Mouse (Mus musculus) erythroblast, embryonic 14.5 days (primary cell): ENCODE measurements around the gene Numa1. TPM values are rescaled to one million over a fixed set of nuclear protein-coding genes. Genes with fewer than 3 reads are reported as not detected.
A peak's percentile ranks its signal among the peaks of the same experiment; 100 is the strongest.
"Not testable (repeated sequence)": the region's sequence is repeated elsewhere in the genome, so short reads cannot be mapped to it uniquely, and the experiment has no call there.

ENCODE experiments used
- H3K27me3 ChIP-seq: 2 replicates; pipeline ENCODE4 v1.6.1; 2012; ENCODE audit warnings: inconsistent platforms; ENCODE audit not compliant: control insufficient read depth
- H3K36me3 ChIP-seq: 2 replicates; pipeline ENCODE4 v1.6.1; 2012; ENCODE audit warnings: mild to moderate bottlenecking, inconsistent platforms; ENCODE audit not compliant: control insufficient read depth
- H3K4me1 ChIP-seq: 2 replicates; pipeline ENCODE4 v1.6.1; 2012; ENCODE audit warnings: inconsistent platforms; ENCODE audit not compliant: control insufficient read depth
- H3K4me3 ChIP-seq: replicated peaks from 2 replicates; pipeline ENCODE3; 2012; ENCODE audit warnings: moderate library complexity, mild to moderate bottlenecking, inconsistent platforms
- H3K9me3 ChIP-seq: 2 replicates; pipeline ENCODE4 v1.6.1; 2012; ENCODE audit warnings: low read length, inconsistent platforms, mixed read lengths; ENCODE audit not compliant: control insufficient read depth
- GATA1 ChIP-seq: IDR thresholded peaks from 2 replicates; pipeline ENCODE4 v1.6.1; 2012; ENCODE audit warnings: low read length, inconsistent platforms, mixed read lengths
- TAL1 ChIP-seq: IDR thresholded peaks from 3 replicates; pipeline ENCODE4 v1.6.1; 2012; ENCODE audit warnings: low read length, inconsistent platforms, mixed read lengths
- polyA plus RNA-seq: library from polyadenylated mRNA; stranded (reverse); fragments of >175 nt; gene quantifications from 2 replicates; pipeline ENCODE4 v1.2.3, GENCODE M21; 2012

The Numa1 gene
- polyA plus RNA-seq, 1 experiment: 19.8 TPM

DNA sequence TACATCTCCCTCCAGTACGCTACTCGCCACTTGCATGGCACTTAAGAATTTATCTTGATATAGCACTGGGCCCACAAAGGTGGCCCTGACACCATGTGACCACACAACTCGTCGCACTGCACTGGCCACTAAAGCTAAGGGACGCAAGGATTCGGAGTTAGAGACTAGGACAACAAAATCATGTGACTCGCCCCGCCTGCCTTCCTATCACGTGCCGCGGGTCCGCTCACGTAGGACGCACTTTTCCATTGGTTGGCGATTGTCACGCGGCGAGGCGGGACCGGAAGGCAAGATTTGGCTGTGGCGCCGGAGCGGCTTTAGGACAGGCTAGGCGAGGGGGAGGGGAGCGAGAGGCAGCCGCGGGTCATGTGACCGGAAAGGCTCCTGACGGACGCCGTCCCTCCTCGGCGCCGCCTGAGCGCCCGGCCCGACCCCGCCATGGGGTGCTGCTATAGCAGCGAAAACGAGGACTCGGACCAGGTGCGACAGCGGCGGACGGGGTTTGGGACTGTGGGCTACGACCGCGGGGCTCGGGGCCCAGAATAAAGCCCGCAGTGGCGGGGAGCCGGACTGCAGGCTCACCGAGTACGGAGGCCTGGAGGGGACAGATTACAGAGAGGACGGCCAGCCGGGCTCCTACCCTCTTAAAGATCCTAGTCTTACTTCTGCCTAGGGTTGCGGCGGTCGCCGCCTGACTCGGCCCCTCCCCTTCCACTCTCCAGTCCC lies 28.2 kb upstream of the Numa1 start, which contains the start of gene Lamtor1:
Gene Lamtor1 (plus strand): TSS at position 344 of the 726 bp plus-strand sequence.
- Histone ChIP-seq H3K4me1 (peaks cover 42% of the 10 kb centered on the region), H3K9me3 (peaks cover 2% of the 10 kb centered on the region; the same call in 1 of the 2 replicates), H3K36me3 (peaks cover 53% of the 10 kb centered on the region), H3K27me3 (no peaks in the 10 kb centered on the region), H3K4me3 (peak within 1 kb of the TSS; percentile 93)
- TF ChIP-seq GATA1: no peak

GRCm38 (mm10) chr7:101906287-101906681 lies 27.6 kb upstream of the Numa1 start, which contains the start of gene Tomt:
TSS of gene Tomt (minus strand) at chr7:101906359.
- Histone ChIP-seq H3K9me3 (peaks cover 2% of the 10 kb centered on the region; the same call in 1 of the 2 replicates), H3K27me3 (no peaks in the 10 kb centered on the region), H3K36me3 (peaks cover 53% of the 10 kb centered on the region), H3K4me1 (peaks cover 42% of the 10 kb centered on the region), H3K4me3 (peak within 1 kb of the TSS; percentile 93)
- TF ChIP-seq GATA1 (no peak), TAL1 (no peak)

DNA sequence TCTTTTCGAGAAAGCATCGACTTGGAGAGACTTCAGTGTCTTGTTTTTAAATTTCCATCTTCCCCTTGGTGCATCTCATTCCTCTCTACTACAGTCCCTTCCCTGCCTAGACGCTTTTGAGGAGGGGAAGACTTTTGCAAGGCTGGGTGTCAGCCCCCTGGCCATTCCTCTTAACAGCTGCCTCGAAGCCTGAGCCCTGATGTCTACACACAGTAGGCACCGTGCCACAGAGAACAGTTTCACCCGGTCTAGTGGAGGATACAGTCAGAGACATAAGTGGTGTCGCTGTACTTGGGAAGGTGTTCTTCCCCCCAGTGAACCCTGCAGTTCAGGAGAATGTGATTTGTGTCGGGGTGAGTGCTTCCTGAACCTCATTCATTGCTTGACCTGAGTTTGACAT lies 27.2 kb upstream of the Numa1 start:
- Histone ChIP-seq H3K4me1 (peaks cover 42% of the 10 kb centered on the region), H3K27me3 (no peaks in the 10 kb centered on the region), H3K9me3 (peaks cover 2% of the 10 kb centered on the region; the same call in 1 of the 2 replicates), H3K4me3 (peak overlapping the region; percentile 93), H3K36me3 (peaks cover 56% of the 10 kb centered on the region)
- no peak for TF ChIP-seq TAL1
- no peak for TF ChIP-seq GATA1

DNA sequence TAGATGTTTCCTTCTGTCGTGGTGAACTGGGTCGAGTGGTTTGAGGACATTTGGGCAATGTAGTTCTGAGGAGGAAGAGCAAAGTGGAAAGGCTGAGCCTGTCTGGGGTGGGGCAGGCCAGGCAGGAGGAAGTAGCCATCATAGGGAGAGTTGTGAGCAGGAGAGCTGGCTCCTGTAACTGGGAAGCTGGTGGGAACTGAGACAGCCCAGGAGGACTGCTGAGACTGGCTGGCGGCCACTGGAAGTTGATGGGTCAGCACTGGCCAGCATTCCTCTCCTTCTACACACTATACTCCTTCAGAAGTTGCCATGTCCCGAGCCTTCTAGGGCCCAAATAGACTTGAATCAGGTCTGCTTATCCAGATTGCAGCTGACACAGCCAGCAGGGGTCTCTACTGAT lies 25.5 kb upstream of the Numa1 start:
- Histone ChIP-seq H3K36me3 (peaks cover 61% of the 10 kb centered on the region), H3K27me3 (no peaks in the 10 kb centered on the region), H3K9me3 (no peaks in the 10 kb centered on the region), H3K4me1 (peaks cover 42% of the 10 kb centered on the region), H3K4me3 (no peak overlapping the region)
- TF ChIP-seq GATA1 (no peak), TAL1 (no peak)

GRCm38 (mm10) chr7:101910138-101910537 lies 23.8 kb upstream of the Numa1 start:
- Histone ChIP-seq H3K36me3 (peaks cover 72% of the 10 kb centered on the region), H3K9me3 (no peaks in the 10 kb centered on the region), H3K27me3 (no peaks in the 10 kb centered on the region), H3K4me1 (peaks cover 37% of the 10 kb centered on the region), H3K4me3 (no peak overlapping the region)
- TF ChIP-seq TAL1 (no peak), GATA1 (no peak)

DNA sequence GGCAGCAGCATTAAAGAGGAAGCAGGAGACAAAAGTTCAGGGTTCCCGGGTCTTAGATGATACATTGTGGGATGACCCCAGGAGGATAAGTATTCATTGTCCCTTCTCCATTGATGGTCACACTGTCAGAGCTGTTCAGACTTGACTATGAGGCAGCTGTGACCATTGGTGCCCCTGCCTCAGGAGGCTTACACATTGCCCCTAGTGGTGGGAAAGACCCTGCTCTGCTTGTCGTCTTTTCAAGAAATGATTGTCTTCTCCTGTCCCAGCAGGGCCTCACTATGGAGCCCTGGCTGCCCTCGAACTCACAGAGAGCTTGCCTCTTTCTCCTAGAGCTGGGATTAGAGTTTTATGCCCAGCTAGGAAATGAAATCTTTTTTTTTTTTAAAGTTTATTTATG lies 21.9 kb upstream of the Numa1 start:
- Histone ChIP-seq H3K4me3 (no peak overlapping the region), H3K36me3 (peaks cover 72% of the 10 kb centered on the region), H3K9me3 (no peaks in the 10 kb centered on the region), H3K27me3 (no peaks in the 10 kb centered on the region), H3K4me1 (peaks cover 24% of the 10 kb centered on the region)
- TF ChIP-seq GATA1 (no peak), TAL1 (no peak)

GRCm38 (mm10) chr7:101918071-101918470 lies 15.8 kb upstream of the Numa1 start:
- Histone ChIP-seq H3K27me3 (no peaks in the 10 kb centered on the region), H3K9me3 (no peaks in the 10 kb centered on the region), H3K36me3 (peaks cover 16% of the 10 kb centered on the region), H3K4me1 (no peaks in the 10 kb centered on the region), H3K4me3 (no peak overlapping the region)
- TF ChIP-seq GATA1: no peak
- TF ChIP-seq TAL1: no peak

GRCm38 (mm10) chr7:101925892-101926291 lies 8.0 kb upstream of the Numa1 start:
- H3K4me3 ChIP-seq, H3K4me1 ChIP-seq, H3K9me3 ChIP-seq, H3K27me3 ChIP-seq, H3K36me3 ChIP-seq: not testable (repeated sequence)

DNA sequence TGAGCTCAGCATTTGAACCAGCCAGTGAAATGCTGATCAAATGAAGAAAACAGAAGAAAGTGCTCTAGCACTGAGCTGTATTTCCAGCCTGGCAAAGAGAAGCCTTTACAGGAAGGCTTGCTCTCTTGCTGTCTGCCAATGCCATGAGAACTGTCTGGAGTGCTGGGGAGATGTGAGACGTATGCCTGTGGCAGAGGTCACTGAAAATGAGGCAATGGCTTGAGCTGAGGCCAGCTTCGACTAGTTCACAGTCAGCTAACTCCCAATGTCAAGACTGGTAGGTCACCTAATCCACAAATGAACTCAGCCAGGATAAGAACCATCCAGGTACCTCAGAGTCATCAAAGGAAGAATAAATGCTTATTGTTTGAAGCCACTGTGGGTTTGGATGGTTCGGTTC lies 5.8 kb upstream of the Numa1 start:
- H3K4me3 ChIP-seq: no peak overlapping the region
- H3K9me3 ChIP-seq: no peaks in the 10 kb centered on the region
- no peaks in the 10 kb centered on the region for H3K36me3 ChIP-seq
- H3K27me3 ChIP-seq: no peaks in the 10 kb centered on the region
- TF ChIP-seq TAL1 (no peak), GATA1 (no peak)
- peaks cover 20% of the 10 kb centered on the region for H3K4me1 ChIP-seq

- H3K4me1 ChIP-seq: peaks cover 51% of the 10 kb centered on the region
- peak overlapping the region; percentile 99 for H3K4me3 ChIP-seq
These were observed 1.4 kb upstream of the Numa1 start for GRCm38 (mm10) chr7:101932551-101932950.

More at GRCm38 (mm10) chr7:101932551-101932950, 1.4 kb upstream of the Numa1 start:
- Histone ChIP-seq H3K36me3 (peaks cover 25% of the 10 kb centered on the region), H3K27me3 (no peaks in the 10 kb centered on the region), H3K9me3 (no peaks in the 10 kb centered on the region)
- TF ChIP-seq TAL1: no peak
- no peak for TF ChIP-seq GATA1
